Mouse (Mus musculus) olfactory bulb, adult 2 months (tissue): Measurements from ENCODE around the gene Caskin1. TPM values are rescaled to one million over a fixed set of nuclear protein-coding genes. Genes with fewer than 3 reads are reported as not detected.

Experiments
- H3K27ac ChIP-seq: fragments of 200-500 bp; 2 replicates; pipeline ENCODE4 v1.5.1; 2012; ENCODE audit warnings: low read depth, low read length; ENCODE audit not compliant: insufficient read depth
- H3K4me1 ChIP-seq: fragments of 200-500 bp; 2 replicates; pipeline ENCODE4 v1.6.1; 2012; ENCODE audit warnings: low read length; ENCODE audit not compliant: control insufficient read depth, insufficient read depth
- H3K4me3 ChIP-seq: fragments of 200-500 bp; 2 replicates; pipeline ENCODE4 v1.5.1; 2012; ENCODE audit warnings: mild to moderate bottlenecking, low read depth, low read length, moderate library complexity; ENCODE audit not compliant: insufficient read depth
- CTCF ChIP-seq: fragments of 200-500 bp; IDR thresholded peaks from 2 replicates; pipeline ENCODE4 v1.5.1; 2012; ENCODE audit warnings: low read depth, mild to moderate bottlenecking, low read length, moderate library complexity; ENCODE audit not compliant: insufficient read depth
- POLR2A ChIP-seq: fragments of 200-500 bp; IDR thresholded peaks from 2 replicates; pipeline ENCODE4 v1.6.1; 2012; ENCODE audit warnings: mild to moderate bottlenecking, low read depth, low read length, moderate library complexity; ENCODE audit not compliant: insufficient read depth
- WGBS: fragments of 180-500 bp; shearing (Covaris S2); methylation state at CpG from one replicate; pipeline ENCODE4 v1.1.7; 2018; 5-methylcytosine and 5-hydroxymethylcytosine counted together
- polyA plus RNA-seq: library from polyadenylated mRNA; stranded (reverse); fragments of >200 nt; gene quantifications from 2 replicates; pipeline ENCODE4 v1.2.4, GENCODE M21; 2012; ENCODE audit warnings: low replicate concordance; ENCODE audit not compliant: missing spikeins, insufficient read depth, insufficient read length

Caskin1 gene
- polyA plus RNA-seq, 1 experiment, result not detected

DNA sequence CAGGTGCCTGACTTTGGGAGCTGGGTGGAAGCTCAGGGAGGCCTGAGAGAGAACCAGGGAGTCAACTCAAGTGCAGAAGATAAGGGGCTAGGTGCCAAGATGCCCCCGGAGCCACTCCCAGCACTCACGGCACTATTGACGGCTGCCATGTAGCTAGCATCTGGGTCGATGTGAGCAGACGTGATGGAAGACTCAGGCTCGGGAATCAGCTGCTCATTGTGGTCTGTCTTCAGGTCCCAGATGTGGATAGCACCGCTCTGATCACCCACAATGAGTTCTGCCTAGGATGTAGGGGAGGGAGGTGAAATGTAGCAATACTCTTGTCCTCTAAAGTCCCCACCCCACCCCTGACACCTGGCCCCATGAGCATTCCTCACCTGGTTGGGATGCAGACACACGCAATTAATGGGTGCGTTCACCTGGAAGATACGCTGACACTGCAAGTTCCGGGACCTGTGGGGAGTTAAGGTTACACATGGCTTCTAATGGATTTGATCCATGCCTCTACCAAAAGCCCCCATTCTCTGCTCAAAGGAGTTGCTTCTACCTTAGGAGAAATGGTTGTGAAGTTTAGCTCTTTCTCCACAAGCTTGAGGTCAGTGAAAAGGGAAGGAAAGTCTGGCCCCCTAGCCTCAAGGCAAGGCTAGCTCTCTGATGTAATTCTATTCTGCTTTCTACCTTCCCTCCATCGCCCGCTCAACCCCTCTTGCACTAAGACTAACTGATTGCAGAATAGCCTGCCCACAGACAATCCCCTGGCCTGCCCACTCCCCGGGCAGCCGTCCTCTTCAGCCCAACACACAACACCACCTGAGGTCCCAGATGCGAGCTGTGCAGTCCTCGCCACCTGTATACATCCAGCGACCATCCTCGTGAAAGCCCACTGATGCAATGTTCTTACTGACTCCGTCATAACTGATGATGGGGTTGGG lies 11.1 kb upstream of the Caskin1 start:
- WGBS, result 88% methylated on average over 20 of the region's 20 CpGs

GRCm38 (mm10) chr17:24477985-24478600 lies 10.3 kb upstream of the Caskin1 start:
- H3K27ac ChIP-seq, result peak overlapping the region; percentile 5; the same call in 1 of the 2 replicates
- H3K4me1 ChIP-seq, result peaks cover 24% of the 10 kb centered on the region
- peak overlapping the region; percentile 79 for H3K4me3 ChIP-seq
- 37% methylated on average over 11 of the region's 11 CpGs for WGBS
- TF ChIP-seq POLR2A (no peak), CTCF (no peak)

More for the DNA sequence above, 11.1 kb upstream of the Caskin1 start:
- no peak overlapping the region for H3K4me3 ChIP-seq
- H3K27ac ChIP-seq, result no peak overlapping the region
- TF ChIP-seq CTCF, result no peak
- no peak for TF ChIP-seq POLR2A
- H3K4me1 ChIP-seq, result peaks cover 32% of the 10 kb centered on the region

GRCm38 (mm10) chr17:24478663-24479380 lies 9.6 kb upstream of the Caskin1 start, which contains the start of gene Mlst8:
TSS of gene Mlst8 (minus strand) at chr17:24479078.
- TF ChIP-seq CTCF, result peak; percentile 96
- TF ChIP-seq POLR2A, result 0 out of 2 replicates have a peak, but pooled peaks have one; percentile 48
- Histone ChIP-seq H3K4me3 (peak within 1 kb of the TSS; percentile 79), H3K27ac (peak within 1 kb of the TSS; percentile 90), H3K4me1 (peaks cover 20% of the 10 kb centered on the region)
- under 1% methylated on average over 48 of the region's 48 CpGs for WGBS

- no peak overlapping the region for H3K27ac ChIP-seq
- TF ChIP-seq CTCF (no peak), POLR2A (no peak)
- WGBS, result 13% methylated on average over 1 of the region's 1 CpGs
- peaks cover 14% of the 10 kb centered on the region for H3K4me1 ChIP-seq
- H3K4me3 ChIP-seq, result no peak overlapping the region
These were observed 9.0 kb upstream of the Caskin1 start for GRCm38 (mm10) chr17:24479431-24479830.

- Histone ChIP-seq H3K27ac (no peak overlapping the region), H3K4me1 (peaks cover 11% of the 10 kb centered on the region), H3K4me3 (no peak overlapping the region)
- WGBS, result 45% methylated on average over 3 of the region's 3 CpGs
- TF ChIP-seq POLR2A (no peak), CTCF (no peak)
These were observed 8.1 kb upstream of the Caskin1 start for GRCm38 (mm10) chr17:24480201-24480826.

DNA sequence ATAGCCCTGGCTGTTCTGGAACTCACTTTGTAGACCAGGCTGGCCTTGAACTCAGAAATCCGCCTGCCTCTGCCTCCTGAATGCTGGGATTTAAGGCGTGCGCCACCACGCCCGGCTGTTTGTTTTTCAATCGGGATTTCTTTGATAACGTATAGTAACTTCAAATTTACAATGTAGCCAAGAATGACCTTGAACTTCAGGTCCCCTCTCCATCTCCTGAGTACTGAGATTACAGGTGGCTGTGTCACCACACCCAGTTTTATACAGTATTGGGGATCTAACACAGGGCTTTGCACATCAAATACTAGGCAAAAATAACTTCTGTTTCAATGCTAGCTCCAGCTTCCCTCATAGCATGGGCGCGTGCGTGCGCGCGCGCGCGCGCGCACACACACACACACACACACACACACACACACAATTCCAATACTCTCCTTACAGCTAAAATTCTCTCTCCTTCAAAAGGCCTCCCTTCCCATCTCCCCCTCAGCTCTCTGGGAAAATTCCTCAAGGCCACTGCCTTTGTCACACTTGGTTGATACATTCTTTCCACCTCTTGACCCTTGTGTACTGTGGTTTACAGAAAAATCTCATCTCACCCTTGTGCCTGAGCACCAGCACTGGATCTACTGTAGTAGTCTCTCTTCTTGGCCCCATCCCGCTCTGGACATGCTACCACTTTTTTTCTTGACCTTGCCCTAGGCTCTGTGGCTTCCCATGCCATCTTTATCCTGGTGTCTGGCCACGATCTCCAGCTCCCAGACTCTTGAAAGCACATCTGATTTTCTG lies 7.2 kb upstream of the Caskin1 start:
- no peak overlapping the region for H3K27ac ChIP-seq
- H3K4me1 ChIP-seq, result peaks cover 16% of the 10 kb centered on the region
- TF ChIP-seq POLR2A (no peak), CTCF (no peak)
- WGBS, result 97% methylated on average over 20 of the region's 20 CpGs
- H3K4me3 ChIP-seq, result no peak overlapping the region

GRCm38 (mm10) chr17:24483495-24483894 lies 4.9 kb upstream of the Caskin1 start:
- TF ChIP-seq POLR2A (no peak), CTCF (no peak)
- Histone ChIP-seq H3K27ac (no peak overlapping the region), H3K4me3 (no peak overlapping the region), H3K4me1 (peaks cover 11% of the 10 kb centered on the region)
- WGBS, result 96% methylated on average over 3 of the region's 3 CpGs
